Mouse (Mus musculus) small intestine, adult 2 months (tissue): ENCODE data around the gene Phox2b.

Experiments
- CTCF ChIP-seq: fragments of 200-500 bp; IDR thresholded peaks from 2 replicates; pipeline ENCODE4 v1.5.1; 2012; ENCODE audit warnings: low read depth, mild to moderate bottlenecking, control low read depth, inconsistent platforms, low read length, moderate library complexity, mixed read lengths; ENCODE audit not compliant: insufficient replicate concordance, insufficient read length; ENCODE audit errors: extremely low read depth
- POLR2A ChIP-seq: fragments of 200-500 bp; IDR thresholded peaks from 2 replicates; pipeline ENCODE4 v1.6.1; 2012; ENCODE audit warnings: low read depth, mild to moderate bottlenecking, control low read depth, inconsistent platforms, low read length, moderate library complexity

DNA sequence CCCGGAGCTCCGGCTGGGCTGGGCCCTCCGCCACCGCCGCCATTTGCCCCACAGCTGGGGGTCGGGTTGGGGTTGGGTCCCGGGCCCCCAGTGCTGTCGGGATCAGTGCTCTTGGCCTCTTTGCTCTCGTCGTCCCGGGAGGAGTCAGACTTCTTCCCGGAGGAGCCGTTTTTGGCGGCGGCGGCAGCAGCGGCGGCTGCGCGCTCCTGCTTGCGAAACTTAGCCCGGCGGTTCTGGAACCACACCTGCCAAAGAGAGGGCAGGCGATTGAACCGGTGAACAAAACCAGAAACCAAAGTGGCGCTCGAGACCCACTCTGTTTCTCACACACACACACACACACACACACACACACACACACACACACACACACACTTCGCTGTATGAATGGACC, 2.7 kb downstream of the Phox2b start:
- TF ChIP-seq CTCF (no peak), POLR2A (no peak)
